Comparison of ENCODE assay signal across 15 mouse cellular contexts in genomic region chr8:111708265-111708664, GRCm38 (mm10). TPM values are rescaled to one million over a fixed set of nuclear protein-coding genes. Genes with fewer than 3 reads are reported as not detected.
DNase-seq lines count a peak whose midpoint lies in the region; ATAC-seq and TF ChIP-seq lines count a peak whose summit lies in the region.
"Had no signal": no experiment of that assay in that cellular context is flagged by ENCODE, and none has a peak within 500 bp of the region (broad histone marks: within the 10 kb centered on the region; RNA-seq: fewer than 3 reads in every experiment).

No protein-coding gene starts in this region.

- TF ChIP-seq CTCF in small intestine, adult 2 months (IDR thresholded peaks at IDR 0.05; ENCODE audit: extremely low read depth, insufficient read length, insufficient replicate concordance, low read depth, low read length), result no peak

- H3K27ac ChIP-seq in small intestine, adult 2 months (ENCODE audit: insufficient read depth, low read depth, low read length), result peak overlapping the region; percentile 62
- no peak overlapping the region for H3K27ac ChIP-seq in forebrain, embryonic 13.5 days
- H3K27ac ChIP-seq: midbrain, embryonic 15.5 days; neural tube, embryonic 15.5 days had no signal

- 13% methylated on average over 6 of the region's 6 CpGs for WGBS in small intestine, adult 2 months
- 88% methylated on average over 6 of the region's 6 CpGs for WGBS in forebrain, embryonic 13.5 days

- H3K4me1 ChIP-seq in small intestine, adult 2 months (ENCODE audit: control insufficient read depth, insufficient read depth, insufficient read length, low read length), result peaks cover 34% of the 10 kb centered on the region
- no peaks in the 10 kb centered on the region for H3K4me1 ChIP-seq in forebrain, embryonic 13.5 days
- H3K4me1 ChIP-seq: midbrain, embryonic 15.5 days had no signal

- H3K9me3 ChIP-seq in forebrain, embryonic 13.5 days (replicated peaks), result no peaks in the 10 kb centered on the region
- H3K9me3 ChIP-seq: midbrain, embryonic 15.5 days; neural tube, embryonic 15.5 days had no signal

- DNase-seq in adrenal gland, postnatal 10 days, result peak; percentile 28
- DNase-seq in adrenal gland, adult 8-10 months, result no peak
- DNase-seq in kidney, adult 11 months, result peak; percentile 95
- DNase-seq in kidney, postnatal 36 days, result peak; percentile 79 to 93
- no peak for DNase-seq in left cerebral cortex, adult 9 months (ENCODE audit: low spot score in 2 of 2)
- DNase-seq in thymus, adult 18-20 months, result no peak
- DNase-seq: heart, postnatal 10 days had no signal

- H3K36me3 ChIP-seq in small intestine, adult 2 months (ENCODE audit: control insufficient read depth, insufficient read depth, low read length), result peaks cover 36% of the 10 kb centered on the region
- H3K36me3 ChIP-seq in forebrain, embryonic 13.5 days (ENCODE audit: poor library complexity, severe bottlenecking), result peaks cover 52% of the 10 kb centered on the region

- ATAC-seq in forebrain, embryonic 13.5 days, result no peak
- ATAC-seq: activated CD4-positive, CD25-positive, alpha-beta regulatory T cell, adult 4 months; lung, postnatal 0 days; midbrain, embryonic 15.5 days had no signal

- no peak overlapping the region for H3K4me2 ChIP-seq in forebrain, embryonic 13.5 days
- H3K4me2 ChIP-seq: midbrain, embryonic 15.5 days; neural tube, embryonic 15.5 days had no signal

- no peak overlapping the region for H3K4me3 ChIP-seq in small intestine, adult 2 months (ENCODE audit: low read depth, low read length)
- H3K4me3 ChIP-seq in forebrain, embryonic 13.5 days, result no peak overlapping the region
- H3K4me3 ChIP-seq: midbrain, embryonic 15.5 days; neural tube, embryonic 15.5 days had no signal

- no peak overlapping the region for H3K9ac ChIP-seq in forebrain, embryonic 13.5 days
- H3K9ac ChIP-seq: midbrain, embryonic 15.5 days; neural tube, embryonic 15.5 days had no signal

- H3K27me3 ChIP-seq in small intestine, adult 2 months (ENCODE audit: control insufficient read depth, insufficient read depth, low read length), result no peaks in the 10 kb centered on the region
- no peaks in the 10 kb centered on the region for H3K27me3 ChIP-seq in forebrain, embryonic 13.5 days
- H3K27me3 ChIP-seq: midbrain, embryonic 15.5 days; neural tube, embryonic 15.5 days had no signal

- TF ChIP-seq POLR2A in small intestine, adult 2 months (IDR thresholded peaks at IDR 0.05; ENCODE audit: low read depth, low read length), result no peak

RNA-seq across cellular contexts. Expression of gene Ctrb1, which starts 17.5 kb away (rescaled TPM):
- under 1 TPM in 1 of 2 experiments, not detected in 1; 0.42 TPM for total RNA-seq in adrenal gland, postnatal 10 days (2021)
- total RNA-seq in adrenal gland, adult 8-10 months (2022), result not detected
- 138 and 67,254 TPM in 2 replicates for polyA plus RNA-seq in small intestine, adult 2 months (2012; rRNA removed)
- polyA plus RNA-seq in forebrain, embryonic 13.5 days (2015; fragmentation: Nextera tagmentation; extraction: Ambion mirVana), result 1.7 TPM in 1 of 2 replicates, not detected in the other
- total RNA-seq: left cerebral cortex, postnatal 10 days; MEL had no signal
- polyA plus RNA-seq: activated CD4-positive, CD25-positive, alpha-beta regulatory T cell, adult 4 months; lung, postnatal 0 days; neural tube, embryonic 15.5 days had no signal

RNA-seq across cellular contexts. Expression of gene Bcar1, which starts 35.3 kb away (rescaled TPM):
- total RNA-seq in adrenal gland, postnatal 10 days (2021), result 10 to 100 TPM; 53.4 to 62.7 TPM
- 100 to 1,000 TPM in 2 of 4 experiments, 10 to 100 TPM in 2; 86.1 to 150 (median 104) TPM for total RNA-seq in adrenal gland, adult 8-10 months (2022)
- 84.1 and 251 TPM in 2 replicates for polyA plus RNA-seq in small intestine, adult 2 months (2012; rRNA removed)
- 49.9 and 50.0 TPM in 2 replicates for polyA plus RNA-seq in forebrain, embryonic 13.5 days (2015; fragmentation: Nextera tagmentation; extraction: Ambion mirVana)

Comparison
In these comparisons a context has a peak if more than half of its experiments do, and no peak if none do; other contexts are left out.
1. DNase-seq: peak in adrenal gland, postnatal 10 days (single experiment), kidney, adult 11 months (single experiment) and kidney, postnatal 36 days (2 of 2); none in adrenal gland, adult 8-10 months (single experiment), left cerebral cortex, adult 9 months (0 of 2) and thymus, adult 18-20 months (0 of 2).